Mouse (Mus musculus) limb, embryonic 13.5 days (tissue): ENCODE measurements at regions not wholly inside any gene's neighbourhood (a gene's known extent, or its start where the extent isn't known, plus 50 kb on each side); places are given as distances from the start of the nearest gene placed in this dataset.
A peak's percentile ranks its signal among the peaks of the same experiment; 100 is the strongest.

Source experiments
- ATAC-seq: fragments of 200-750 bp; cut with Nextera tagmentation; 2 replicates; pipeline ENCODE4 v1.8.0; 2017; ENCODE audit warnings: low read depth, moderate number of reproducible peaks, moderate TSS enrichment; ENCODE audit not compliant: low FRiP score
- H3K27ac ChIP-seq: fragments of 300-500 bp; sonication (generic); 2 replicates; pipeline ENCODE4 v1.5.1; 2015; ENCODE audit warnings: inconsistent platforms, mild to moderate bottlenecking, moderate library complexity
- H3K27me3 ChIP-seq: fragments of 300-500 bp; sonication (generic); 2 replicates; pipeline ENCODE4 v1.6.1; 2015; ENCODE audit warnings: mild to moderate bottlenecking, inconsistent platforms
- H3K36me3 ChIP-seq: fragments of 300-500 bp; sonication (generic); 2 replicates; pipeline ENCODE4 v1.6.1; 2015; ENCODE audit warnings: inconsistent platforms, mild to moderate bottlenecking, moderate library complexity
- H3K4me1 ChIP-seq: fragments of 300-500 bp; sonication (generic); 2 replicates; pipeline ENCODE4 v1.6.1; 2015; ENCODE audit warnings: inconsistent platforms
- H3K4me2 ChIP-seq: fragments of 300-500 bp; sonication (generic); replicated peaks from 2 replicates; pipeline ENCODE4 v1.6.1; 2015; ENCODE audit warnings: inconsistent platforms, mild to moderate bottlenecking, moderate library complexity
- H3K4me3 ChIP-seq: fragments of 300-500 bp; sonication (generic); 2 replicates; pipeline ENCODE4 v1.5.1; 2015; ENCODE audit warnings: moderate library complexity, mild to moderate bottlenecking, inconsistent platforms
- H3K9ac ChIP-seq: fragments of 300-500 bp; sonication (generic); 2 replicates; pipeline ENCODE4 v1.6.1; 2015; ENCODE audit warnings: mild to moderate bottlenecking, inconsistent platforms
- H3K9me3 ChIP-seq: fragments of 300-500 bp; sonication (generic); 2 replicates; pipeline ENCODE4 v1.6.1; 2016; ENCODE audit warnings: inconsistent platforms
- WGBS: fragments of 180-500 bp; shearing (Covaris S2); methylation state at CpG from one replicate; pipeline ENCODE4 v1.1.7; 2015; 5-methylcytosine and 5-hydroxymethylcytosine counted together

GRCm38 (mm10) chr9:61310574-61310973 lies 61.6 kb upstream of the Tle3 start:
- no peak overlapping the region for H3K9ac ChIP-seq
- H3K4me3 ChIP-seq, result no peak overlapping the region
- H3K27ac ChIP-seq, result no peak overlapping the region
- no peak for ATAC-seq
- peaks cover 33% of the 10 kb centered on the region for H3K27me3 ChIP-seq
- peaks cover 60% of the 10 kb centered on the region for H3K4me1 ChIP-seq
- 73% methylated on average over 5 of the region's 5 CpGs for WGBS
- H3K9me3 ChIP-seq, result no peaks in the 10 kb centered on the region
- H3K36me3 ChIP-seq, result no peaks in the 10 kb centered on the region
- H3K4me2 ChIP-seq, result no peak overlapping the region

GRCm38 (mm10) chr9:61311604-61312003 lies 60.6 kb upstream of the Tle3 start:
- 12% methylated on average over 5 of the region's 5 CpGs for WGBS
- Histone ChIP-seq H3K9ac (no peak overlapping the region), H3K4me2 (peak overlapping the region; percentile 31), H3K27me3 (peaks cover 31% of the 10 kb centered on the region), H3K36me3 (no peaks in the 10 kb centered on the region), H3K27ac (no peak overlapping the region), H3K9me3 (no peaks in the 10 kb centered on the region), H3K4me1 (peaks cover 71% of the 10 kb centered on the region), H3K4me3 (no peak overlapping the region)
- 0 out of 2 replicates have a peak, but pooled peaks have one; percentile 13 for ATAC-seq

- Histone ChIP-seq H3K36me3 (no peaks in the 10 kb centered on the region), H3K27me3 (peaks cover 28% of the 10 kb centered on the region), H3K27ac (no peak overlapping the region), H3K4me2 (no peak overlapping the region), H3K9me3 (no peaks in the 10 kb centered on the region), H3K4me1 (peaks cover 85% of the 10 kb centered on the region), H3K4me3 (no peak overlapping the region), H3K9ac (no peak overlapping the region)
- ATAC-seq, result no peak
- 55% methylated on average over 6 of the region's 6 CpGs for WGBS
These were observed 57.5 kb upstream of the Tle3 start for GRCm38 (mm10) chr9:61314630-61315179.

- Histone ChIP-seq H3K27ac (peak overlapping the region; percentile 70), H3K9me3 (no peaks in the 10 kb centered on the region), H3K9ac (no peak overlapping the region), H3K27me3 (peaks cover 24% of the 10 kb centered on the region), H3K4me1 (peaks cover 78% of the 10 kb centered on the region), H3K4me3 (no peak overlapping the region), H3K4me2 (no peak overlapping the region; the same call in 1 of the 2 replicates), H3K36me3 (no peaks in the 10 kb centered on the region)
- WGBS, result 16% methylated on average over 17 of the region's 17 CpGs
- peak; percentile 24 for ATAC-seq
These were observed 56.5 kb upstream of the Tle3 start for GRCm38 (mm10) chr9:61315371-61316298.

GRCm38 (mm10) chr9:61316442-61316841 lies 55.7 kb upstream of the Tle3 start:
- WGBS, result 19% methylated on average over 4 of the region's 4 CpGs
- Histone ChIP-seq H3K9ac (no peak overlapping the region), H3K4me1 (peaks cover 70% of the 10 kb centered on the region), H3K36me3 (no peaks in the 10 kb centered on the region), H3K27me3 (peaks cover 24% of the 10 kb centered on the region), H3K27ac (peak overlapping the region; percentile 70; the same call in 1 of the 2 replicates), H3K4me3 (no peak overlapping the region), H3K4me2 (no peak overlapping the region), H3K9me3 (no peaks in the 10 kb centered on the region)
- ATAC-seq, result peak; percentile 14; the same call in 1 of the 2 replicates

- no peaks in the 10 kb centered on the region for H3K36me3 ChIP-seq
- H3K4me3 ChIP-seq, result no peak overlapping the region
- H3K4me2 ChIP-seq, result no peak overlapping the region
- no peak overlapping the region for H3K9ac ChIP-seq
- 49% methylated on average over 6 of the region's 6 CpGs for whole genome bisulfite sequencing
- no peak overlapping the region for H3K27ac ChIP-seq
- peaks cover 40% of the 10 kb centered on the region for H3K27me3 ChIP-seq
- no peak for ATAC-seq
- H3K4me1 ChIP-seq, result peaks cover 48% of the 10 kb centered on the region
- no peaks in the 10 kb centered on the region for H3K9me3 ChIP-seq
These were observed 52.4 kb upstream of the Tle3 start for GRCm38 (mm10) chr9:61319721-61320120.

- no peak overlapping the region for H3K4me3 ChIP-seq
- H3K4me1 ChIP-seq, result peaks cover 43% of the 10 kb centered on the region
- no peak overlapping the region for H3K4me2 ChIP-seq
- H3K9ac ChIP-seq, result no peak overlapping the region
- 79% methylated on average over 1 of the region's 1 CpGs for WGBS
- no peaks in the 10 kb centered on the region for H3K9me3 ChIP-seq
- H3K27me3 ChIP-seq, result peaks cover 51% of the 10 kb centered on the region
- no peak for ATAC-seq
- H3K36me3 ChIP-seq, result no peaks in the 10 kb centered on the region
- no peak overlapping the region for H3K27ac ChIP-seq
These were observed 50.9 kb upstream of the Tle3 start for GRCm38 (mm10) chr9:61321314-61321713.

GRCm38 (mm10) chr9:61321825-61322224 lies 50.3 kb upstream of the Tle3 start:
- no peaks in the 10 kb centered on the region for H3K9me3 ChIP-seq
- H3K27me3 ChIP-seq, result peaks cover 53% of the 10 kb centered on the region
- no peak overlapping the region for H3K4me3 ChIP-seq
- no peak overlapping the region for H3K4me2 ChIP-seq
- 64% methylated on average over 8 of the region's 8 CpGs for WGBS
- peaks cover 41% of the 10 kb centered on the region for H3K4me1 ChIP-seq
- H3K27ac ChIP-seq, result no peak overlapping the region
- H3K36me3 ChIP-seq, result no peaks in the 10 kb centered on the region
- ATAC-seq, result no peak
- no peak overlapping the region for H3K9ac ChIP-seq

- Histone ChIP-seq H3K4me3 (no peak overlapping the region), H3K27me3 (peaks cover 51% of the 10 kb centered on the region)
These were observed 49.8 kb upstream of the Tle3 start for GRCm38 (mm10) chr9:61322333-61322732.

More at GRCm38 (mm10) chr9:61322333-61322732, 49.8 kb upstream of the Tle3 start:
- Histone ChIP-seq H3K27ac (no peak overlapping the region), H3K9me3 (no peaks in the 10 kb centered on the region), H3K4me1 (peaks cover 36% of the 10 kb centered on the region), H3K36me3 (no peaks in the 10 kb centered on the region), H3K9ac (no peak overlapping the region), H3K4me2 (no peak overlapping the region)
- WGBS, result 62% methylated on average over 11 of the region's 11 CpGs
- 0 out of 2 replicates have a peak, but pooled peaks have one; percentile 3 for ATAC-seq
